Mouse (Mus musculus) forebrain, embryonic 14.5 days (tissue): ENCODE results near the gene Lrrc61. TPM values are rescaled to one million over a fixed set of nuclear protein-coding genes. Genes with fewer than 3 reads are reported as not detected.
"Not testable (repeated sequence)": the region's sequence is repeated elsewhere in the genome, so short reads cannot be mapped to it uniquely, and the experiment has no call there.

Source experiments
- ATAC-seq: fragments of 200-750 bp; cut with Nextera tagmentation; 2 replicates; pipeline ENCODE4 v1.8.0; 2017; ENCODE audit warnings: mild to moderate bottlenecking, moderate library complexity
- DNase-seq: peaks from one replicate; pipeline ENCODE4 v3.0.0-alpha.2; 2015; ENCODE audit warnings: low spot score
- H3K27ac ChIP-seq: fragments of 300-500 bp; sonication (generic); 2 replicates; pipeline ENCODE4 v1.5.1; 2014; ENCODE audit warnings: low read depth, mild to moderate bottlenecking, control low read depth, low read length, moderate library complexity
- H3K27me3 ChIP-seq: fragments of 300-500 bp; sonication (generic); replicated peaks from 2 replicates; pipeline ENCODE4 v1.6.1; 2014; ENCODE audit warnings: low read length, control low read depth, mixed read lengths; ENCODE audit not compliant: control insufficient read depth, insufficient read depth
- H3K36me3 ChIP-seq: fragments of 300-500 bp; sonication (generic); 2 replicates; pipeline ENCODE4 v1.6.1; 2014; ENCODE audit warnings: low read length, control low read depth; ENCODE audit not compliant: control insufficient read depth, insufficient read depth
- H3K4me1 ChIP-seq: fragments of 300-500 bp; sonication (generic); 2 replicates; pipeline ENCODE4 v1.6.1; 2014; ENCODE audit warnings: antibody characterized with exemption, low read length, control low read depth; ENCODE audit not compliant: control insufficient read depth, insufficient read depth
- H3K4me2 ChIP-seq: fragments of 300-500 bp; sonication (generic); 2 replicates; pipeline ENCODE4 v1.6.1; 2014; ENCODE audit warnings: mild to moderate bottlenecking, control low read depth, low read length
- H3K4me3 ChIP-seq: fragments of 300-500 bp; sonication (generic); 2 replicates; pipeline ENCODE4 v1.5.1; 2014; ENCODE audit warnings: low read depth, low read length, control low read depth
- H3K9ac ChIP-seq: fragments of 300-500 bp; sonication (generic); 2 replicates; pipeline ENCODE4 v1.6.1; 2014; ENCODE audit warnings: mild to moderate bottlenecking, low read length, control low read depth, moderate library complexity
- H3K9me3 ChIP-seq: fragments of 300-500 bp; sonication (generic); replicated peaks from 2 replicates; pipeline ENCODE4 v1.6.1; 2016; ENCODE audit warnings: low read length, control low read depth, mixed read lengths; ENCODE audit not compliant: control insufficient read depth
- WGBS: fragments of 180-500 bp; shearing (Covaris S2); extraction: QIAGEN DNeasy Blood & Tissue Kit; methylation state at CpG from one replicate; pipeline ENCODE4 v1.1.7; 2014; 5-methylcytosine and 5-hydroxymethylcytosine counted together
- polyA plus RNA-seq: library from polyadenylated mRNA; unstranded; fragments of >200 nt; fragmentation: Nextera tagmentation; extraction: Ambion mirVana; gene quantifications from 2 replicates; pipeline ENCODE4 v1.2.1, GENCODE M21; 2014

Gene Lrrc61
- 10.7 and 10.9 TPM in 2 replicates for polyA plus RNA-seq

DNA sequence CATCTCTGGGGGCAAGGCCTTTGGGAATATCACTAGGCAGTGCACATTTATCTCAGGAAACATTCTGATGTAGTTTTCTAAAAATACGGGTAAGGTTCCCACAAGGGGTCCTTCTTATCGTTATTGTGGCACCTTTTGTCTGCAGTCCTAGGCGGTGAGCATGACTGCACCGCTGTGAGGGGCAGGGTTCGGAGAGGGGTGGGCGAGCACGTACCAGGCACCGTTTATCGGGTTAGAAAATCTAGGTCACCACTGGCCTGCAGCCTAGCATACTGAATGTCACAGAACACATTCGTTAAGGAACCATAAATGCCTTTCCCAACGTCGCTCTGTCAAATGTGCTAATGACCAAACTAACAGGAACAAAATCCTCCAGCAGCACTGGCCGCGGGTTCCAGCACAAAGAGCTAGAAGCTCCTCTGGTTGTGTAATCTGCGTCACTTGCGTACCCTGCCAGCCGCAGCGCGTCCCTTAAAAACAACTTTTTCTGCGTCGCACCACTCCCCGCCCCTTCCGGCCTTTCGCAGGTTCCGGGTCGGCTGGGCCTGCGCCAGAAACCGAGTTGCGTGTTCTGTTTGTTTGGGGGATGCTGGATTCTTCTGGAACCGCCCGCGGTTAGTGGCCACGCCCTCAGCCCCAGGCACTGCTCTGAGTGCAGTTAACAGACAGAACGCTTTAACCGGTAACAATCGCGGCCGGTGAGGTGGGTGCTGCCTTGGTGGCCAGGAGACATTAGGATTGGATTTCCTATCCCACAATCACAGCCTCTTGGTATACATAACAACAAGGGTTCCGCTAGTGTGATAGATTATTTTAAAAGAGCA, at the start of gene Lrrc61:
Lrrc61 (plus strand) TSS at position 517 of the 824 bp plus-strand sequence.
- peaks cover 8% of the 10 kb centered on the region for H3K4me1 ChIP-seq
- peak within 1 kb of the TSS; percentile 97 for H3K27ac ChIP-seq
- no peaks in the 10 kb centered on the region; the same call in 1 of the 2 replicates for H3K27me3 ChIP-seq
- H3K9ac ChIP-seq = peak within 1 kb of the TSS; percentile 77
- peak within 1 kb of the TSS; percentile 75 for H3K4me2 ChIP-seq
- under 1% methylated on average over 39 of the region's 39 CpGs for WGBS
- H3K4me3 ChIP-seq = peak within 1 kb of the TSS; percentile 39
- DNase-seq = peak; percentile 99
- no peaks in the 10 kb centered on the region for H3K9me3 ChIP-seq
- ATAC-seq = peak; percentile 95
- peaks cover 8% of the 10 kb centered on the region; the same call in 1 of the 2 replicates for H3K36me3 ChIP-seq

DNA sequence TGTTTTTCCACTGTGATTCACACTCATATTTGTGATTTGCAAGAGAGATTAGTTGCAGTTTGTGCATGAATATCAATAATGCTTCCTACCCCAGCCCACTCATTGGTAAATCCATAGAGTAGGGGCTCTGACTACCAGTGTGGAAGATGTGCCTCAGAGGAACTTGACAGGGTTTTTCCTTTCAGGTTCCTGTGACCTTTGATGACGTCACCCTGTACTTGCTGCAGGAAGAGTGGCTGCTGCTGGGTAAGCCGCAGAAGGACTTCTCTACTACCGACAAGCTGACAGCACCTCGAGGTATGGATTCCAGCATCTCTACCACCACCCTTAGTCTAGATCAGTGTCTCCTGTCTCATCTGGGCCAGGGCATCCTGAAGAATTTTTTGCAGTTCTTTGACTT, 46.5 kb upstream of the Lrrc61 start:
- Histone ChIP-seq H3K27me3 (no peaks in the 10 kb centered on the region), H3K4me1 (peaks cover 9% of the 10 kb centered on the region), H3K9ac (no peak overlapping the region), H3K27ac (no peak overlapping the region), H3K4me3 (no peak overlapping the region), H3K9me3 (no peaks in the 10 kb centered on the region), H3K36me3 (peaks cover 5% of the 10 kb centered on the region; the same call in 1 of the 2 replicates), H3K4me2 (no peak overlapping the region)
- DNase-seq = no peak
- 81% methylated on average over 4 of the region's 4 CpGs for WGBS
- no peak for ATAC-seq

DNA sequence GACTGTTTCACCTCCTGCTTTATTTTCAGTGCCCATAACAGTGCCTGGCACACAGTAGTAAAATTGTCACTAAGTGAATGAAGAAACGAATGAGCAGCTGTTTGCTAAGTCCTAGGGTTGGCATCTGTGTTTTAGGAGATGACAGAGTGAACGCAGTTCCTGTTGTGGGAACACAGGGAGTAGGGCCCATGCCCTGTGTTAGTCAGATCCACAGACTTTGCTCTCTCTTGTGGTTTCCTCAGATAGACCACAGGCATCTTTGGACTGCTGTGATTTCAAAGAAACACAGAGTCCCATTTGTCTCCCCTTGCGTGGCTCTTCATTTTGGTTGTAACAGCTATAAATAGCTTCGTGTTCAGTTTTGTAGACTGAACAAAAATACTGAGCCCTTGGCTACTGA, 44.2 kb upstream of the Lrrc61 start:
- Histone ChIP-seq H3K4me1 (peaks cover under 1% of the 10 kb centered on the region; the same call in 1 of the 2 replicates), H3K27ac (no peak overlapping the region), H3K4me2 (no peak overlapping the region), H3K27me3 (no peaks in the 10 kb centered on the region), H3K9ac (no peak overlapping the region), H3K9me3 (no peaks in the 10 kb centered on the region), H3K4me3 (no peak overlapping the region), H3K36me3 (peaks cover 20% of the 10 kb centered on the region)
- DNase-seq = no peak
- ATAC-seq = no peak
- 88% methylated on average over 4 of the region's 4 CpGs for WGBS

DNA sequence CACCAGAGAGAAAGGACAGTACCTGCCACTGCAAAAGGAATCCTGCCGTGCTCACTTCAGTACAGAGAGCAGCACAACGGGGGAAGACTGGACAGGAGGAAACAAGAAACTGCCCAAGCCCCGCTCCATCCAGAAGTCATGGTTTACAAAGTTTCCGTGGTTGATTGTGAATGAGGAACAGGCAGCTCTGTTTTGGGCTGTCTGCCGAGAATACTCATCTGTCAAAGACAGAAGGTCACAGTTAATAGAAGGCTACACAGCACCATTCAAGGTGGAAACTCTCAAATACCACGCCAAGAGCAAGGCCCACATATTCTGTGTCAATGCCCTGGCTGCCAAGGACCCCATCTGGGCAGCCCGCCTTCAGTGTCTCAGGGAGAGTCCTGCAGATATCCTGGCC, 42.7 kb upstream of the Lrrc61 start:
- no peak overlapping the region for H3K4me3 ChIP-seq
- no peak overlapping the region for H3K4me2 ChIP-seq
- H3K9ac ChIP-seq = no peak overlapping the region
- peaks cover 24% of the 10 kb centered on the region for H3K36me3 ChIP-seq
- no peaks in the 10 kb centered on the region for H3K9me3 ChIP-seq
- H3K27me3 ChIP-seq = no peaks in the 10 kb centered on the region
- H3K27ac ChIP-seq = no peak overlapping the region
- H3K4me1 ChIP-seq = no peaks in the 10 kb centered on the region
- 87% methylated on average over 7 of the region's 7 CpGs for WGBS
- no peak for ATAC-seq
- DNase-seq = no peak

DNA sequence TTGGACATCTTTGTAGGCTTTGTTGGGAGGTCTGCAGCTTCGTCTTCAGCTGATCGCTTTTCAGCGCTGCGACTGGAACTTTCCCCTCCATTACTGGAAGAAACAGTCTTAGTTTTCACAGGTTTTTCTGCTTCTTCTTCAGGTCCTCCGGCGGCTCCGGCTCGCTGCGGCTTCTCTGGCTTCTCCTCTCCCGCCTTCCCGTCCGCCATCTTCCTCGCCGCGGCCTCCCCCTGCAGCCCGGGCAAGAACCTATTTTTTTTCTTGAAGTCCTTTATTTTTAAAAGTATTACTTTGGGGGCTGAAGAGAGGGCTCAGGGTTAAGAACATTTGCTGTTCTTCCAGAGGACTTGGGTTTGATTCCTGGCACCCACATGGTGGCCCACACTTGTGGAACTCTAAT, 29.7 kb upstream of the Lrrc61 start:
- H3K9ac ChIP-seq = not testable (repeated sequence)

DNA sequence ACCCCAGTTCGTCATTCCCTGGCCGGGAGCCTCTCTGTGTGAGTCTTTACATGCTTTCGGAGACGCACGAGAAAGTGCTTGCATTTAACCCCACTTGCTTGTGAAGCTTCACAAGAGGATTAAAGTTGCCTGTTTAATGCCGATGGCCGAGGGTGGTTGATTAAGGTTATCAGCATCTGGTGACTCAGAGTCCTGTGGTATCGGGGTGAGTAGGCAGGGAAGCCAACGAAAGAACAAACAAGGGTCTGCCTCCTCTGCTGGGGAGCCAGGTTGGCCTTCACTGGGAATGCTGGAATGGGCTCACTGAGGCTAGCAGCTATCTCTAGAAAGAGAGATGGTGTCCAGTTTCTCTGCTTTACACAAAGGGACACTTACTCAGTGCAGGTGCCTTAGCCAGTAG, 26.7 kb upstream of the Lrrc61 start:
- Histone ChIP-seq H3K27me3 (no peaks in the 10 kb centered on the region), H3K9ac (no peak overlapping the region), H3K9me3 (no peaks in the 10 kb centered on the region), H3K27ac (no peak overlapping the region), H3K4me2 (no peak overlapping the region), H3K4me1 (no peaks in the 10 kb centered on the region), H3K36me3 (0 out of 2 replicates have a peak, but pooled peaks cover 7% of the 10 kb centered on the region), H3K4me3 (no peak overlapping the region)
- ATAC-seq = no peak
- DNase-seq = no peak
- 79% methylated on average over 9 of the region's 9 CpGs for WGBS

More for the DNA sequence above, 29.7 kb upstream of the Lrrc61 start:
- DNase-seq, ATAC-seq, H3K36me3 ChIP-seq, H3K4me3 ChIP-seq, H3K4me2 ChIP-seq, H3K27me3 ChIP-seq, H3K9me3 ChIP-seq, H3K27ac ChIP-seq, H3K4me1 ChIP-seq: not testable (repeated sequence)
- 96% methylated on average over 14 of the region's 16 CpGs for WGBS

DNA sequence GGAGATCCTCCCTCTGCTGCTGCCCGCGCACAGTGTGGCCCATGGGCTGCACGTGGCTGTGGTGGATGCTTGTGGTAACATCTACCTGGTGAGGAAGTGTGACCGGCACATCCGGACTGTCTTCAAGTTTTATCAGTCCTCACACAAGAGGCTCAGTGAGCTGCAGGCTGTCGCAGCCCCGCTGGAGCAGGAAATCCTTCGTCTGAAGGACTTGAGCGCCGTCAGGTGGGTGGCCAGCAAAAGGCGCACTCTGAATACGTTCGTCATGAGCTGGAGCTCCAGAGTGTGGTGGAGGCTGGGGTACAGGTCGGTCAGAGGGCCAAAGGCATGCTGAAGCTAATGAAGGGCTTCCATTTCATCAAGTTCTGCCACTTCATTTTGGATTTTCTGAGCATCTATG, 25.3 kb upstream of the Lrrc61 start:
- WGBS = 75% methylated on average over 14 of the region's 14 CpGs
- H3K4me3 ChIP-seq = no peak overlapping the region
- 0 out of 2 replicates have a peak, but pooled peaks cover 7% of the 10 kb centered on the region for H3K36me3 ChIP-seq
- no peaks in the 10 kb centered on the region for H3K9me3 ChIP-seq
- H3K27ac ChIP-seq = no peak overlapping the region
- no peak overlapping the region for H3K4me2 ChIP-seq
- ATAC-seq = no peak
- no peak for DNase-seq
- no peaks in the 10 kb centered on the region for H3K4me1 ChIP-seq
- H3K27me3 ChIP-seq = no peaks in the 10 kb centered on the region
- no peak overlapping the region for H3K9ac ChIP-seq

DNA sequence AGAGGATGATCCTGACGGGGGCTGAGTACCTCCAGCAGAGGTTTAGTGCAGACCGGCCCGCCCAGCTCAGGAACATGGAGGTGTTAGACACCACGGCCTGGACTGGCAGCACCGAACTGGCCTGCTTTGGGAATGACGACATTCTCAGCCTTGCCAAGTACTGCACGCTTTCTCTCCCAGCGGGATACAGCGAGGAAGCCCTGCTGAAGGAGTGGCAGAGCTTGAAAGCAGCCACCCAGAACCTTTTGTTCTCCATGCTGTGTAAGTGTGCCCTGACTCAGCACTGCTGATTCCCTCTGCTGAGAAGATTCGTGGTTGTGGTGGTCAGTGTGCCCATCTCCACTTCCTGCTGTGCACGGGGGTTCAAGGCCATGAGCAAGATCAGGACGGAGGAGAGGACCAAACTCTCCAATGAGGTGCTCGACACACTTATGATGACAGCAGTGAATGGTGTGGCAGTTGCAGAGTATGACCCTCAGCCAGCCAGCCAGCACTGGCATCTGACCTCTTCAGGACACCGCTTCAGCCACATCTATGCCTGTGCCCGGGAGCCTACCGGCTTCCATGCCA, 24.6 kb upstream of the Lrrc61 start:
- no peaks in the 10 kb centered on the region for H3K27me3 ChIP-seq
- no peak overlapping the region for H3K4me3 ChIP-seq
- no peak overlapping the region for H3K27ac ChIP-seq
- no peak overlapping the region for H3K4me2 ChIP-seq
- no peaks in the 10 kb centered on the region for H3K4me1 ChIP-seq
- no peak overlapping the region for H3K9ac ChIP-seq
- no peaks in the 10 kb centered on the region for H3K9me3 ChIP-seq
- H3K36me3 ChIP-seq = 0 out of 2 replicates have a peak, but pooled peaks cover 7% of the 10 kb centered on the region
- WGBS = 77% methylated on average over 16 of the region's 16 CpGs
- ATAC-seq (no peak), DNase-seq (no peak)

DNA sequence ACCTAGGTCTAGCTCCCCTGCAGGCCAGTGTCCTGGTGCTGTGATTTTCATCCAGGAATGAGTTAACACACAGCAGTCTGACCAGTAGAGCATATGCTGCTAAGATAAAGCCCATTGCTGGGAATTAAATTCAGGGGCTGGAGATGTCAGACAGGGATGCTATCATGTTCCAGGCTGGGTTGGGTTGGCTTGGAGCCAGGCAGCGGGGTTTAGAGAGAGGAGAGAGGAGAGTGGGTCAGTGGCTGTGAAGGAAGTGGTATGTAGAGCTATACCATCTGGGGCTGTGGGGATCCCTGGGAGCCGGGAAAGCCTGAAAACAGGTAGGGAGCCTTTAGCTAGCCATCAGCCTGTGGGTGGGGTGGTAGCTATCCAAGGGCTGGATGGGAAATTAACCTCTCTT, 23.7 kb upstream of the Lrrc61 start:
- H3K27ac ChIP-seq = no peak overlapping the region
- 0 out of 2 replicates have a peak, but pooled peaks cover 7% of the 10 kb centered on the region for H3K36me3 ChIP-seq
- no peaks in the 10 kb centered on the region for H3K4me1 ChIP-seq
- H3K4me2 ChIP-seq = no peak overlapping the region
- H3K9me3 ChIP-seq = no peaks in the 10 kb centered on the region
- DNase-seq = no peak
- ATAC-seq = no peak
- no peaks in the 10 kb centered on the region for H3K27me3 ChIP-seq
- WGBS = 89% methylated on average over 2 of the region's 2 CpGs
- H3K9ac ChIP-seq = no peak overlapping the region
- no peak overlapping the region for H3K4me3 ChIP-seq
